Mouse (Mus musculus) inflammation-experienced regulatory T-cells, adult 16 weeks (primary cell): Measurements from ENCODE around the gene Esp36. TPM values are rescaled to one million over a fixed set of nuclear protein-coding genes. Genes with fewer than 3 reads are reported as not detected.

Experiments
- polyA plus RNA-seq: library from polyadenylated mRNA; unstranded; fragments of 100-300 nt; shearing (Covaris generic); gene quantifications from one replicate; pipeline ENCODE4 v1.2.1, GENCODE M21; 2017

The Esp36 gene
- not detected for polyA plus RNA-seq

GRCm38 (mm10) chr17:38420085-38420484 lies at the start of gene Esp36:
Gene Esp36 (minus strand): TSS chr17:38420185.

Other genes with a start within 250 kb of the Esp36 start
- not detected for gene Olfr134, start 248.8 kb downstream of the Esp36 start, polyA plus RNA-seq
- gene Olfr135, start 215.8 kb downstream of the Esp36 start, polyA plus RNA-seq, result not detected
- gene Olfr138, start 159.2 kb downstream of the Esp36 start, polyA plus RNA-seq, result not detected
- gene Olfr137, start 112.6 kb downstream of the Esp36 start, polyA plus RNA-seq, result not detected
- gene Olfr136, start 90.4 kb downstream of the Esp36 start, polyA plus RNA-seq, result not detected
- not detected for gene Esp34, start 134.0 kb upstream of the Esp36 start, polyA plus RNA-seq
- not detected for gene Esp31, start 219.3 kb upstream of the Esp36 start, polyA plus RNA-seq